Mouse (Mus musculus) hematopoietic stem cell, adult 5-6 weeks (primary cell): ENCODE data around the gene Oas1h. TPM values are rescaled to one million over a fixed set of nuclear protein-coding genes. Genes with fewer than 3 reads are reported as not detected.
A peak's percentile ranks its signal among the peaks of the same experiment; 100 is the strongest.
"Not testable (repeated sequence)": the region's sequence is repeated elsewhere in the genome, so short reads cannot be mapped to it uniquely, and the experiment has no call there.

Source experiments
- ATAC-seq, 2 experiments: fragments of 125-278 bp in 1 of 2; replicated peaks in 1 of 2; 2 replicates each; pipeline ENCODE4 v1.8.0; 2016 to 2017; ENCODE audit warnings: inconsistent platforms in 2 of 2, mild to moderate bottlenecking in 2 of 2, moderate number of reproducible peaks in 2 of 2, low read depth in 1 of 2, moderate TSS enrichment in 1 of 2; ENCODE audit not compliant: low FRiP score in 2 of 2, poor library complexity in 2 of 2, severe bottlenecking in 2 of 2, insufficient read depth in 1 of 2, low TSS enrichment in 1 of 2
- total RNA-seq: library from RNA; stranded (forward); fragments of 172-1452, 232-1000 nt; gene quantifications from 2 replicates; pipeline ENCODE4 v1.2.3, GENCODE M21; 2017

The Oas1h gene
- total RNA-seq, 1 experiment from 2014 or later = not detected

DNA sequence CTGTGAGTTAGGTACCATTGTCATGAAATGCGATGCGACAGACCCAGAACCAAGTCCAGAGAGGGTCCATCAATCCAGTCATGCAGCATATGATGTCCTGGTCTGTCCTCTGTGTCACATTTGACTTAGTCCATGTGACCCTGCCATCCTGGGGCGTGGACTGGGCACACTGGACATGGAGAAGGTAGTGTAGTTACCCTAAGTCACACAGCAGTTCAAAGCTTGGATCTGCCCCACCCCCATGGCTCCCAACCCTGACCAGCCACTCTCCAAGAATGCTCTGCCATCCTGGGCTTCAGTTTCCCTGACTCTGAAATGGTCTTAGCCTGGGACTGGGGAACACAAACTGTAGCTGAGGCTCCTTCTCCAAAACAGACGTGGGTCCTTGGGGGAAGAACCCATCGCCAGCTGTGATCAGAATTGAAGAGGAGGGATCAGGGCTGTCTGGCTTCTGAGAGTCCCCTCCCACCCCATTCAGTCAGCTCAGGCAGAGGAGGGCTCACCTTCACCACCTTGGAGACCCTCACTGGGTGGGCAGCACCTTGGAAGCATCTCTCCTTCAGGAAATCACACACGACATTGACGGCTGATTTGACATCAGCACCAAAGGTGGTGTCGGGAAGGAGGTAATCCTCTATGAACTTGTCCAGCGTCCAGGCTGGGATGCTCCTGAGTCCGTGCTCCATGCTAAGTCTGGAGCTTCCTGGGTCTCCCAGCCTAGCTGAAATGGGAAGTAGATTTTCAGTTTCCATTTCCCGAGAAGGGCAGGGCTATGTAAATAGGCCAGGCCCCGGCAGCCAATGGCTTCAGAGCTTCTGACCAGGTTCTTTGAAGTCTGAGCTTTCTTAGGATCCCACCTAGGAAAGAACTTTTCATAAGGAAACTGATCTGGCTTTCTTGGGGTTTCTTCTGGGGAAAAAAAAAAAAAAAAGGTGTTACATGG is 45.8 kb downstream of the Oas1h start, which contains the start of gene Oas1a:
Gene Oas1a, minus strand, starts transcription at position 731 of the 943 bp plus-strand sequence.
- ATAC-seq = peak; percentile 75 to 84

DNA sequence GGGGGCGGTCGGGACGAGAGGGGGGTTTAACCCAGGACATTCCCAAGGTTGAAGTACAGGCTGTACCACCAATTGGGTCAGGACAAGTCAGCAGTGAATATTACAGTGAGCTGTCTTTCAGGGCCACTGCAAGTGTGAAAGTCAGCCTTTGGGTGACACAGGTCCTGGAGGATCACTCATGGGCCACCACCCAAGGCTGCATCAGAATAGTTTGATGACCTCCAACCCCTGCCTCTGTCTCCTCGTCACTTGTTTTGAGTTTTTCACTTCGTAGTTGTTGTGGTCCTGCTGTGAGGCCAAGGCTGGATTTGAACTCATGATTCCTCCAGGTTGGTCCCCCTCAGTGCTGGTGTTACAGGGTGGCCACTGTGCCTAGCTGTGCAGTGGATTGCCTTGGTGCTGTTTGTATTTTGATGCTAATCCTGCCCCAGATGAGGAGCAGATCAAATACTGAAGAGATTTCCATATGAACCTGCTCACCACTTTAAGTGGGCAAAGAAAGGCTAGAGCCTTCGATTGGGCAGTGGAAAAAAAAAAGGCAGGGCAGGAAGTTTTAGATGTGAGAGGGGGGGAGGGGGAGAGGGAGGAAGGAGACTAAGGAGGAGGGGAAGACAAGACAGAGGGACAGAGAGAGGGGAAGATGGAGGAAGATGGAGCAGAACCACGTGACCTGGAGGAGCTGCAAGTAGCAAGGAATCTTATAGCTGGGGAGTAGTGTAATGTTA is 47.1 kb downstream of the Oas1h start:
- no peak for ATAC-seq

DNA sequence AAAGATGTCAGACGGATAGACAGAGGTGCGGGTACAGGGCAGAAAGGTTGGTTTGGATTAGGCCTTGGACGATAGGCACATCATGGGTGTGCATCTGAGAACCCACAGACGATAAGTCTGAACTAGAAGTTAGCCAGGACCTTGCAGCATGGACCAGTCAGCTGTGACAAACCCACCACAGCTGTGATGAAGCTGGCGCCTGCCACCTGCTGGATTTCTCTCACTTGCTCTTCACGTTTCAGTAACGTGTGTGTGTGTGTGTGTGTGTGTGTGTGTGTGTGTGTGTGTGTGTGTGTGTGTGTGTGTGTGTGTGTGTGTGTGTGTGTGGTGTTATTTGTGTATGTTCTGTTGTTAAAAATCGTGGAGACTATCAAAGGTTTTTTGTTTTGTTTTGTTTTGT is 53.0 kb downstream of the Oas1h start, which contains the start of gene Oas1d:
Gene Oas1d, plus strand, starts transcription at position 333 of the 400 bp plus-strand sequence.
- ATAC-seq = not testable (repeated sequence)

DNA sequence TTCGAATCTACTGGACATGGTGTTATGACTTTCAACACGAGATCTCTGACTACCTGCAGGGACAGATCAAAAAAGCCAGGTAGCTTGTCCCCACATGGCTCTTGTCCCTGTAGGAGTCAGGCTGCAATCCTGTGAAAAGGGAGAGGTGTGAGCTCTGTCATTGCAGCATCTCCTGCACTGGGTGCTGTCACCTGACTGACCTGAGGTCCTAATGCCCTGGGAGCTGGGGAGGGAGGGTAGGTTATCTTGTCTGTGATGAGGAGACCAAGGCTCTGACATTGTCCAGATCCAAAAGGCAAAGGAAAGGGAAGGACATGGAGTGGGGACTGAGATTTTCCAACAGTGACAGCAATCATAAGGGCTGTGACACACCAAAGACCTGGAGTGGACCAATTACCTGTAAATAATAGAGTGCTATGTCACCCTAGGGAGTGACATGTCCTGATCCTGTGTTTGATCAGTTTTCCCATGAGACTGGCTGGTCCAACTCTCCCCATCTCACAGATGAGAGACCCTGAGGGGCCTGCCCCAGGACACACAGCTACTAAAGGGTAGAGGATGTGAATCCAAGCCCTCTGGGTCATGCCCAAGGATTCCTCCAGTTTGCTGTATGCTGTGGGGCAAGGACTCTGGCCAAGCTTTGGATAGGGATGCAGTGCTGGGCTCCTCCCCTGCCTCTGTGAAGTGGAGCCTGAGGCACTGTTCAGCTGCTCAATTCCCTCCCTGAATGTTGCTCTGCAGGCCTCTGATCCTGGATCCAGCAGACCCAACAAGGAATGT is 58.1 kb downstream of the Oas1h start:
- not testable (repeated sequence) for ATAC-seq

DNA sequence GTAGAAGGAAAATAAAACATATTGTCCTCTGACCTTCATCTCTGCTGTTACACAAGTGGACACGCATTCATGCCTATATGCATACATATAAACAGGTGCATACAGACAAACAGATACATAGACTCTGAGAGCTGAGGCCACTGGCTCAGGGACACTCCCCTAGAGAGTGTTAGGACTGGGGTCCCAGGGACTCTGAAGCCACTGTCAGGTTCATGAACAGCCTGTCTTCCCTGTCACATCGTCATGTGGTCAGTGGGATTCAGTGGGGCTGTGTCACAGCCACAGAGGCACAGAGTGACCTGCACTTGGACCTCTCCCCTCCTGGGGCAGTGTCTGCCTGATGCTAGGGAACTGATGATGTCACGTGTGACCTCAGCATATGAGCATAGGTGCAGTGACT is 59.1 kb downstream of the Oas1h start:
- ATAC-seq = no peak

Other genes starting within 250 kb of the Oas1h start
- gene Rita1, start 248.8 kb upstream of the Oas1h start, total RNA-seq = 1.8 TPM in 2 replicates
- gene Ddx54, start 248.7 kb upstream of the Oas1h start, total RNA-seq = 46.9 and 52.5 TPM in 2 replicates
- not detected in 2 replicates for gene Cfap73, start 227.2 kb upstream of the Oas1h start, total RNA-seq
- 2.9 and 3.4 TPM in 2 replicates for gene Rasal1, start 212.6 kb upstream of the Oas1h start, total RNA-seq
- gene Dtx1, start 149.5 kb upstream of the Oas1h start, total RNA-seq = not detected in 2 replicates
- gene Oas2, start 111.6 kb upstream of the Oas1h start, total RNA-seq = 3.7 and 6.8 TPM in 2 replicates
- gene Oas3, start 83.8 kb upstream of the Oas1h start, total RNA-seq = 8.6 and 13.6 TPM in 2 replicates
- gene Oas1e, start 65.9 kb upstream of the Oas1h start, total RNA-seq = 0.19 and 0.30 TPM in 2 replicates
- 2.0 and 10.4 TPM in 2 replicates for gene Oas1c, start 48.9 kb upstream of the Oas1h start, total RNA-seq
- gene Oas1f, start 14.1 kb upstream of the Oas1h start, total RNA-seq = not detected in 2 replicates
- gene Oas1g, start 26.2 kb downstream of the Oas1h start, total RNA-seq = 4.8 and 6.2 TPM in 2 replicates
- 23.4 and 33.7 TPM in 2 replicates for gene Oas1a, start 46.1 kb downstream of the Oas1h start, total RNA-seq
- gene Oas1d, start 53.1 kb downstream of the Oas1h start, total RNA-seq = not detected in 2 replicates
- not detected in 2 replicates for gene Rph3a, start 148.7 kb downstream of the Oas1h start, total RNA-seq